Mouse (Mus musculus): ENCODE measurements around the gene Usp4.

Gene Usp4

DNA sequence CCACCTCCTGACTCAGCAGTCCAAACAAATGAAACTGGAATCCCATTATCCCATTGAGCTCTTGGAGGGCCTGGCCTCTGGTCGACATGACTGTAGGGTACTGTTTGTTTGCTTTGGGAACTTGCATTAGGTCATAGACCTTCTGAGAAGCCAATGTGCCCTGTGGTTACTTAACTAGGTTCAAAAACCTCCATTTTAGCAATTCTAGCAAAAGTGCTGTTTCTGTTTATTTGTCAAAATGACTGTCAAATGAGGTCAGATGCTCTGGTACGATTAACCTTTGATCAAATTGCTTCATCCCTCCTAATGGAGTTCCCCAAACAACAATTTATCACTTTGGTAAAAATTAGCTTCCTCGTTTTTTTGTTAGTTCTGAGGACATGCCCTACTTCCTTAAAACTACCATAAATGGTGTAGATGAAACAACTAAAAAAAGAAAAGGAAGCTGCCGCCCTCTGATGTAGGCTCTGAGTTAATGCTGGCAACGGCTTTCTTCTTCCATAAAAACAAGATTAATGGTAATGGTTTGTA lies 5.3 kb upstream of the Usp4 start:
- no peak for DNase-seq (ENCODE audit: low spot score)

DNA sequence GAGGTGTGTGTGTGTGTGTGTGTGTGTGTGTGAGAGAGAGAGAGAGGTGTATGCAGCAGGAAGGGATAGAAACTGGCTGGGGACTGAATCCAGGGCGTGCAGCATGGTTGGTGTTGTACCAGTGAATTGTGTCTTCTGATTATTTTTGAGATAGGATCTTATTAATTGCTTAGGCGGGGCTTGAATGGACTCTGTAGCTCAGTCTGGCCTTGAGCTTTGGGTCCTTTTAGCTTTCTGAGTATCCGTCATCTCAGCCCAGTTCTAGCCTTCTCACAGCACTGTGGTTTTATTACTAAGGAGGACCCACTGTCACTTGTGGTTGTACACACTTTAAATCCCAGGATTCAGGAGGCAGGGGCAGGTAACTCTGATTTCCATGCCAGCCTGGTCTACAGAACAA lies 4.3 kb upstream of the Usp4 start:
- DNase-seq (ENCODE audit: low spot score) = no peak

DNA sequence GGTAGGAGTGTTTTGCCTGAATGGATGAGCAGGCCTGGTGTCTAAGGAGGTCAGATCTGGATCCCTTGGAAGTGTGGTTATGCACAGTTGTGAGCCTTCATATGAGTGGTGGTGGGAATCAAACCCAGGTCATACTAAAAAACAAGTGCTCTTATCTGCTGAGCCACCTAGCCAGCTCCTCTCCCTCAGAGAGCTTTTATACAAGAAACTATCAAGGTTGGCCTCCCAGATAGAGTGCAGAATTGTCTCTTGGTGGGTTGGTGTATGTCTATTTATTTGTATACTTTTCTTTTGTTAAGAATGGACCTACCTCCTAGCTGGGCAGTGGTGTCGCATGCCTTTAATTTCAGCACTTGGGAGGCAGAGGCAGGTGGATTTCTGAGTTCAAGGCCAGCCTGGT lies 3.8 kb upstream of the Usp4 start:
- DNase-seq (ENCODE audit: low spot score) = no peak

- no peak for DNase-seq (ENCODE audit: low spot score)
Measured at GRCm38 (mm10) chr9:108344471-108344870, 3.2 kb upstream of the Usp4 start.

DNA sequence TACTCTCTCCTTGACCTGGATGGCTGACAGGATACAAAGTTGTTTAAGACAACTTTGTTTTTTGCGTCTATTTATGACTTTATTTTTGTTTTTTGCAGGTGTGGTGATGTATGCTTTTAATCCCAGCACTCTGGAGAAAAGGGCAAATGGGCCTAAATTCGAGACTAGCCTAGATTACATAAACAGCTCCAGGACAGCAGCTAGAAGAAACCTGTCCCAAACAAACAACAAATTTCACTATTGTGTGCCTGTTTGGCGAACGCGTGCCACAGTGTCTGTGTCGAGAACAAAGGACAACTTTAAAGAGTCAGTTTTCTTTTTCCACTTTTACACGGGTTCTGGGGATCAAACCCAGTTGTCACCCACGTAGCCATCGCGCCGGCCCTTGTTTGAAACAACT lies 629 bp upstream of the Usp4 start:
- no peak for DNase-seq (ENCODE audit: low spot score)

DNA sequence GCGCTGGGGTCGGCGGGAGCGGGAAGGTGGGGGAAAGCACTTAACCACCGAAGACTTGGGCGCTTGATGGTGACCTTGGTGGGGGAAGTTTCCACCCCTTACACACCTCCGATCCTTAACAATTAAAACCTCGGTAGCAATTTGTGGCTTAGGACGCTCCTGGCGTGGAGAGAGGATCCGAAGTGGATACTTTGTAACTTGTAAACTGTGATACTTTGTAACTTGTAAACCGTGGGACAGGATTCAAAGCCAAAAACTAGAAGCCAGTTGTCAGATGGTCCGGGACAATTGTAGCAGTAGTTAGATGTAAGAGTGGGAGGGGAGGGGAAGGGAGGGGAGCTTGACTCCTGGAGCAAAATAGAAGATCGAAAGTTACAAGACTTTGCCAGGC lies 632 bp downstream of the Usp4 start:
- DNase-seq (ENCODE audit: low spot score) = no peak

GRCm38 (mm10) chr9:108349727-108350126 lies 2.1 kb downstream of the Usp4 start:
- DNase-seq (ENCODE audit: low spot score) = no peak

GRCm38 (mm10) chr9:108378234-108378633 lies 30.6 kb downstream of the Usp4 start:
- DNase-seq (ENCODE audit: low spot score) = no peak

DNA sequence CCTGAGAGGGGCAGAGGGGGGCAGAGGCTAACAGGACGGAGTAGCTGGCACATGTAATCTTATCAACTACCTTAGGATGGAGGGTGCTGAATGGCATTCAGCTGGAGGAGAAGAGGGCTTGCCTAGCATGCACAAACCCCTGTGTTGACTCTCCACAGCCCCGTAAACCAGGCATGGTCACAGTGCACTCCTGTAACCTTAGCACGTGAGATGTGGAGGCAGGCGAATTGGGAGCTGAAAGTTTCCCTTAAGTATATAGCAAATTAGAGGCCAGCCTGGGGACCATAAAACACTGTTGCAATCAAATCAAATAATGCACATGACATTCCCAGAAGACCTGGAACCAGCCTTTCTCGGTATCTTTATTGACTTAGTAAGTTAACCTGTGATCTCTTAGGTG lies 31.1 kb downstream of the Usp4 start:
- DNase-seq (ENCODE audit: low spot score) = no peak

GRCm38 (mm10) chr9:108379294-108379693 lies 31.6 kb downstream of the Usp4 start:
- no peak for DNase-seq (ENCODE audit: low spot score)

GRCm38 (mm10) chr9:108381382-108381781 lies 33.7 kb downstream of the Usp4 start:
- DNase-seq (ENCODE audit: low spot score) = no peak

DNA sequence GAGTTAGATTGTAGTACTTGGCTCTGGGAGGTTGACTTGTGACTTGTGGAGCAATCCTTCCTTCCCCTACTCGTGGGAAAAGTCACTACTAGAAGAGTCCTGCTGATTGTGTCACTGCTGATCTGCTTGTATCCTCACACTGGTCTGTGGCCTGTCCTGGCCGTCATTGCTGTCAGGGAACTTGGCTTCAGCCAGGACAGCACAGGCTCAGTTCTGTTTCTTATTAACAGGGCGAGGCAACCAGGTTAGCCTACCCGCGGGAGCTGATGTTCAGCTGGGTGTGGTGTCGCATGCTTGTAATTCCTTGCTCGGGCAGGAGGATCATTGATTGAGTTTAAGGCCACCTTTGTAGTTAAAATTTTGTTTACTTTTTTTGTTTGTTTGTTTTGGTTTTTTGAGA lies 37.4 kb downstream of the Usp4 start:
- DNase-seq (ENCODE audit: low spot score) = no peak

GRCm38 (mm10) chr9:108386816-108387215 lies 39.2 kb downstream of the Usp4 start:
- no peak for DNase-seq (ENCODE audit: low spot score)

- no peak for DNase-seq (ENCODE audit: low spot score)
Measured at GRCm38 (mm10) chr9:108388601-108389000, 40.9 kb downstream of the Usp4 start.

GRCm38 (mm10) chr9:108389220-108389619 lies 41.6 kb downstream of the Usp4 start:
- no peak for DNase-seq (ENCODE audit: low spot score)

DNA sequence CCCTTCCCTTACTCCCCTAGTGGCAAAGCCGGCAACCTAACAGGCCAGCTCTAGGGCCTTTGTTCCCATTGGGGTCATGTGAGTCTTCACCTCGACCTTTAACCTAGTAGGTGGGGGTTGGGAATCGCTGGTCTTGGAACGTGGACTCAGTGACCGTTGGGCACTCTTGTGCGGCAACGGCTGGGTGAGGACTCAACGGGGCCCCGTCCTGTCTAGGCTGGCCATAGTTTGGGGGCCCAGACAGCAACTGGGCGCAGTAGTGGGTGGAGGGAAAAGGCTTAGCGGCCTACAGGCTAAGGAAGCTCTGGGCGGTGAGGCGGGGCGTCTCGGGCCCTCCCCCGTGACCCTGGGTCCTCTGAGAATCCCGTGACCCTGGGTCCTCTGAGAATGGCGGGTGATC lies 45.0 kb downstream of the Usp4 start, which contains the start of gene 1700102P08Rik:
Gene 1700102P08Rik, plus strand, starts transcription at position 130 of the 400 bp plus-strand sequence.
- DNase-seq (ENCODE audit: low spot score) = no peak

DNA sequence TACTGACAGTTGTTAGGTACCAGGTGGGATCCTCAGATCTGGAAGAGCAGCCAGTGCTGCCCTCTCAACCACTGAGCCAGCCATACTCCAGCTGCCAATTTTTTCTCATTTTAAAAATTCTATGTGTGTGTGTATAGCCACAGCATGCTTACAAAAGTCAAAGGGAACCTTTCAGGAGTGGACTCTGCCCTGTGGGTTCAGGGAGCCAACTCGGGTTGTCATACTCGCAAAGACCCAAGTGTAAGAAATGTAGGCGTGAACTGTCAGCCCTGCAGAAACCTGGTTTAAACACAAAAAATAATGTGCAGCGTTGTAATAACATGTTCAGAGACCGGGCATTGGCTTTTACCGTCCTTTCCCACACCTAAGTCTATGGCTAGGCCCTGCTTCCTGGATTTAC lies 46.5 kb downstream of the Usp4 start:
- DNase-seq (ENCODE audit: low spot score) = no peak

- no peak for DNase-seq (ENCODE audit: low spot score)
Measured at GRCm38 (mm10) chr9:108395427-108395826, 47.8 kb downstream of the Usp4 start.

GRCm38 (mm10) chr9:108398324-108398723 lies 50.7 kb downstream of the Usp4 start:
- no peak for DNase-seq (ENCODE audit: low spot score)

- no peak for DNase-seq (ENCODE audit: low spot score)
Measured at GRCm38 (mm10) chr9:108401186-108401960, 53.7 kb downstream of the Usp4 start.

- no peak for DNase-seq (ENCODE audit: low spot score)
Measured at GRCm38 (mm10) chr9:108403081-108403480, 55.4 kb downstream of the Usp4 start.

DNA sequence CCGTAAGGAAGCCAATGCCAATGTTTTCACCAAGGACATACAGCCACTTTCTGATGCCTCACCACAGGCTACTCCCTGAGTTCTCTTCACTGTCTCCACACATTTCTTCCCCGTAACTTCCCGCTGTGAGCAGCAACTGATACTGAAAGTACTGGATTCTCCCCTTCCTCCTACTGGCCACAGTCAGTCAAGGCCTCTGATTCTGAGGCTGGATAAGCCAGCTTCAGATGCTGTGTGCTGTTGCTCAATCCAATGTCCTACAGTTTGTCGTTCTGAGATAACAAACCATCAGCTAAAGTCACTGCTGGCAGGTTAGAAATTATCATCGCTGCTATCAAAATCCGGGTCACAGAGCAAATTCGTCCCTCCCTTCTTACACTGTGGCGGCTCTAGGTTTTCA lies 56.8 kb downstream of the Usp4 start:
- no peak for DNase-seq (ENCODE audit: low spot score)

GRCm38 (mm10) chr9:108409535-108409934 lies 61.9 kb downstream of the Usp4 start:
- DNase-seq (ENCODE audit: low spot score) = no peak

DNA sequence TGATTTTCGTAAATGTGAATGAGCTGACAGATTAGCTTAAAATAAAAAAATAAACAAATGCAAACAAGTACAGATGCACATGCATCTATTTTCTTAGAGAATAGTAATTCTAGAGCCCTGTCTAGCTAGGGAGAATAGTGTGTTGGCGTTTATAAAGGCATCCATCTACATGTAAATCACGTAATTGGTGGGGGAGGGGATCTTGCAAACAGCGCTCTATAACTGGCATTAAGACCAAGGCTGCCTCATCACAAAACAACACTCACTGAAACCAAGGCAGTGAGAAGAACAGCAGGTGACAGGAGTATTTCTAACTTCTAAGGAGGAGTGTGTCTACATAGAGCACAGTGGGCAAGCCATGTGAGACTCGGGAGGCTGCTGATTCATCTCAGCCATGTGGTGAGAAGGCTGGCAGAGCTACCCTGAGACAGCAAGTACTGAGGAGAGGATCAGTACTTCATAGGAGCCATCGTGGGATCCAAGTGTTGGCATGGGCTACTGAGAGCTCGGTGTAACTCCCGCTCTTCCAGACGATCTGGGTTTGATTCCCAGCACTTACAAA lies 63.8 kb downstream of the Usp4 start:
- DNase-seq (ENCODE audit: low spot score) = no peak
